Mouse (Mus musculus): ENCODE measurements around the gene Tgfbr2.

DNA sequence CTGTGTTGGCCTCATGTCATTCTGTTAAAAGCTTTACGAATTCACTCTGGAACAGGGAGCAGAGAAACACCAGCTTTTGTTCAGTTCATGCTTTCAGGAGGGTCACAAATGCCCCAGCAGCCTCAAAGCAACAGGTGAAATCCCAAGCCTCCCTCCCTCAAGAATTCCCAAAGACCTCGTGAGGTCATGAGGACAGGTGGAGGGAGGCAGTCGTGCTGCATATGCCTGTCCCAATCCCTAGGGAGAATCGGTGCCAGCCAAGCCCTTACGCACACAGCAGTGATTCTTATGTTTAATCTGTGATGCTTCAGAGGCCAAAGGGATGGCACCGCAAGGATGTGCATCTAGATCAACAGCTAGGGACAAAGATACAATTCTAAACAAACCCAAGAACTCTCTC is 39.0 kb downstream of the Tgfbr2 start:
- no peak for TF ChIP-seq CTCF (IDR thresholded peaks at IDR 0.05; ENCODE audit: low read depth)
- no peak for TF ChIP-seq EP300 (IDR thresholded peaks at IDR 0.05; ENCODE audit: low read depth)

Data from liver, embryonic 14.5 days (tissue).